Mouse (Mus musculus) urinary bladder, postnatal 10 days (tissue): ENCODE data around the gene Maml1.

Experiments used
- DNase-seq: peaks from one replicate; pipeline ENCODE4 v3.0.0; 2022; ENCODE audit warnings: low spot score

Maml1 gene

DNA sequence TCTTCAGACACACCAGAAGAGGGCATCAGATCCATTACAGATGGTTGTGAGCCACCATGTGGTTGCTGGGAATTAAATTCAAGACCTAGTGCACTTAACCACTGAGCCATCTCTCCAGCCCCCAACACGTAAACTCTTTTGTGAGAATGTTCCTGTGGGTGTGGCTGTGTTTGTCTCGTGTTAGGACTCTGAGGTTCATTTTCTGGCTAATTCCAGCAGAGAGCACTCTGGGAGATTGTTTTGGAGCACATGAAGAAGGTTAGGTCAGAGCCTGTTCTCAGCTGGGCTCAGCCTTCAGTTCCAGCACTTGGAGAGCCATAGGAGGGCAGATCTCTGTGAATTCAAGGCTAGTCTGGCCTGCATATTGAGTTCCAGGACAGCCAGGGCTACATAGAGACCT is 72.3 kb downstream of the Maml1 start:
- no peak for DNase-seq

DNA sequence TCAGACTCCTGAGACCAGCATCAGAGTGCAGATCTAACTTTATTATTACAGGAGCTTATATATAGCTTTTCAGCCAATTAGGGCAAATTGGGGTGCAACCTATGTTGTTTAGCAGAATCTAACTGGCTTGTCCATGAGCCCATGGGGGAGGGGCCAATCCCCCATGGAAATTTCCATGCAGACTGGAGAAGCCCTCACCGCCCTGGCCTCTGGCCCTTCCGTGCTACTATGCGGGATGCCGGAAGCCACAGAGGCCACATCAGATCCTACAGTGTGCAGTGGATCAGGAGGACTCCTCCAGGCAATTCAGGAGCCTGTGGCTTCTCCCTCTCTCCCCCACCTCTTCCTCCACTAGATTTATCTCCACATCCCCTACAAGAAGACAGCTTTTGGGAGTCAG is 74.3 kb downstream of the Maml1 start:
- DNase-seq: no peak

DNA sequence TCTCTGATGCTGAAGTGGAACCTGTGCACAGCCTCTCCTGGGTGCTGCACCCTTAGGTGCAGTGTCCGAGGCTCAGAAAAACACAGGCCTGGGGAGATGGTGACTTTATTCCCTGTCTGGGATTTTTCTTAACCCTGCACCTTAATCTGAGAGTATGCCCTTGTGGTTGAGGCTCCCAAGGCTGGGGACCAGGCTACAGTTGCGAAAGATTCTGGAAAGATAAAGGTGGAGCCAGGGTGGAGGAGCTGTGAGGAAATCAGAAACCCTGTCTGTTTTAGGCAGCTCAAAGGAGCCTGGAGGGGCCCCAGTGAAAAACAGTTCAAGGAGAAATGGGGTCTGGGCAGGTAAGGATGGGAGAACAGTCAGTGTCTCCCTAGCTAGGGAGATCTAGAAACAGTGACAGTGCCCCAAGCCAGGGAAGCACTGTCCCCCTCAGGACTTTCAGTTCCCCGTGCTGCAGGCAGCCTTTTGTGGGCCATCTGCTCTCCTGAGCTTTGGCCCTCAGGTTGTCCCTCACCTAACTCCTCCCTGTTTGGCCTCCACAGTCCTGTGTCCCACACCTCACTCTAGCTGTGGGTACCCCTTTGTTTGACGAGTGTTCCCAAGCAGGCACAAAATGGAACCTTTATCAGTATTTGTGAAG is 75.3 kb downstream of the Maml1 start:
- DNase-seq: no peak

DNA sequence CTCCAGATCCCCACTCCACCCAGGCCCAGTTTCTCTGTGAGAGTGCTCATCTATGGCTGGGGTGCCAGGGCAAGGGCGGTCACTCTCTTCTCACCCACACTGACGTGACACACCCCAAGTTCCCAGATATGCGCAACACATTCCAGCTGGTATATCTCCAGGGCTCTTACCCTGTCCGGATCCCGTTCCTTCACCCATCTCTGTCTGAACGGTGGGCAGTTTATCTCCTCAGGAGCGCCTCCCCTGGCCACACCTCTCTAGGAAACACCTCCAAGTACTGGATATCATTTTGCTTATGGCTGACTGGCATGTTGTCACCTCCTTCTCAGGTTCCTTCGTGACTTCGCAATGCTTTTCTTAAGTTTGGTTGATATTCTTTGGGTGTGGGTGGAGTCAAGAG is 76.5 kb downstream of the Maml1 start:
- DNase-seq: no peak

DNA sequence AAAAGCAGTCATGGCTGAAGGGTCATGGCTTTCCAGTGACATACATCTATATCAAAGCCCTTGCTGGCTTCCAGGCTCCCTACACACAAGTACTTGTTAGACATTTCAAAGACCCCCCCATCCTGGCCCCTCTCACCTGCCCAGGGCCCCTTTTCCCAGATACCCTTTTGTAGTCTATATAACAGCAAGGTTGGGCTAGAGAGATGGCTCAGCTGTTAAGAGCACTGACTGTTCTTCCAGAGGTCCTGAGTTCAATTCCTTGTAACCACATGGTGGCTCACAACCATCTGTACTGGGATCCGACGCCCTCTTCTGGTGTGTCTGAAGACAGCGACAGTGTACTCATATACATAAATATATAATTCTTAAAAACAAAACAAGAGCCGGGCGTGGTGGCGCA is 77.5 kb downstream of the Maml1 start:
- DNase-seq: no peak

DNA sequence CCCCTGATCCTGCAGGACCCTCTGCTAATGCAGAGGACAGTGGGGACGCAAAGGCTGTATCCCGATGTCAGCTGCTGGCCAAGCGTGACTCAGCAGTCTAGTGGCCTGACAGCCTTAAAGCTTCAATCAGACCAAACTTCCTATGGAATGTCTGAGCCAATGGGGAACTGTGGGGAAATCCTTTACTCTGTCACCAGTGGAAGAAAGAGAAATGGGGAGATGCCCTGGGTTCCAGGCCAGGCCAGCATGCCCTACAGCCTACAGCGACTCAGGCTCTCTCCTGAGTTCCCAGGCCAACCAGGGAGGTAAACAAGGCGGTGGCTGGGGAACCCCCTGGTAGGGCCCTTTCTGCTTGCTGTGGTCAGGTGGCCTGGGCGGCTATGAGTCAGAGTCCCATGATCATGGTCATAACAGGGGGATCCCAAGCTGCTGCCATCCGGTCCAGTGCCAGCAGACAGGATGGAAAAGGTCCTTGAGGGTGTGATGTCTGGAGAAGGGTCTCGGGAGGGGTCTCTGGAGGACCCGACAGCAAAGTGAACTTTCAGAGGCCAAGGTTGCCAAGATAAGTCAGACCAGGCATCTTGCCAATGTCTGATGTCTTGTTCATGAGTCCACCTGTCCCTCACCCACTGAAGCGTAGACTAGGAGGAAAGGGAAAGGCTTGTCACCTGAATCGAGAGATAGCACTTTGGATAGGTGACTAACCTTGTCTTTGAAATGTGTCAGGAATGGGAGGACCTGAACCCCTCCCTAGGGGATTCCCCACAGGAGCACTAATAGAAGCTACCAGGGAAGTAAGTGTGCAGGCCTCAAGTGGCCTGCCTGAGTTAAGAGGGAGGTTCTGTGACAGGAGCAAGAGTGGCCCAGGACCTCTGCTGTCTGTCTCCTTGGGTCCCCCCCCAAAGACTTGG is 79.0 kb downstream of the Maml1 start:
- DNase-seq: no peak

DNA sequence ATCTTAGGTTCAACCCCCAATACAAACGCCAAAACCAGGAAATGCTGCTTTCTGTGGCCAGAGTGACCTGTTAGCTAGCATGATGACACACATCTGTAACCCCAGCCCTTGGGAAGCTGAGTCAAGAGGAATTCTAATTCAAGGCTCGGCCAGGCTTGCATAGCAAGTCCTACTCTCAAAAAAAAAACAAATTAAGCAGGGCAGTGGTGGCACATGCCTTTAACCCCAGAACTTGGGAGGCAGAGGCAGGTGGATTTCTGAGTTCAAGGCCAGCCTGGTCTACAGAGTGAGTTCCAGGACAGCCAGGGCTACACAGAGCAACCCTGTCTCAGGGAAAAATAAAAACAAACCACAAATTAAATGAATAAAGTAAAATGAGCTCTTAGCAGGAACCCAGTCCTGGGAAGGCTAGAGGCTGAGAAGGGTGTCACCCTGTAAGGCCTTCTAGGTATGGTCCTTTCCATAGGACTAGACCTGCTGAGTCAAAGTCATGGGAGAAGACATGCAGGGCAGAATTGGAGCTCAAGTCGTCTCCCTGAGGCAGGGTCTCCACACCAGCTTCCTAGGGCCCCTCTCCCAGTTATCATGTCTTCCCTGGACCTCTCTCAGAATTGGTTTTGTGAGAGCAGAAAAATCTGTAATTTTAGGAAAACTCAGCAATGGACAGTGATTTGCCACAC is 79.9 kb downstream of the Maml1 start:
- no peak for DNase-seq

DNA sequence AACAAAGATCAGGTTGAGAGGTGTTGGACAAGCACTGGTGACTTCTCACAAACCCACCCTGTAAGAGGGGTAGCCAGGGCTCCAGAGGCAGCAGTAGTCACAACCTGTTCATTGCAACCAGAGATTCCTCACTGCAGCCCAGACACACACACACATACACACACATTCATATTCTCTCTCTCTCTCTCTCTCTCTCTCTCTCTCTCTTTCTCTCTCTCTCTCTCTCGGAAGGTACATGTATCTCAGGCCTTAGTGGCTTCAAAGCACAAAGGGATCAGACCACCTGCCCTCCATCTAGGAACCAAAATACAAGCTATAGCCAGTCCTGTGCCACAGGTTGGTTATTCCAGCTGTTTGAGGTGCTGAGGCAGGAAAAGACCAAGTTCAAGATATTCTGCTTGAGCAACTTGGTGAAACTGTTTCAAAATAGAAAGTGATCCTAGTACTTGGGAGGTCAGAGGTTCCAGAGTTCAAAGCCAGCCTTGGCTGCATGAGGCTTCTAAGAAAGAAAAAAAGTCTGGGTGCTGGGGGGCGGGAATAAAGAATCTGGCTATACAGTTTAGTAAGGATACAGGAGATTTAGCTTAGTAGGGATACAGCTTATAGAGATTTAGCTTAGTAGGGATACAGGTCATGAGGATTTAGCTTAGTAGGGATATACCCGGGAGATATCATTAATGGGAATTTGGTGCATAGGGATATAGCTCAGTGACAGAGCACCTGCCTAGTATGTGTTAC is 80.6 kb downstream of the Maml1 start:
- no peak for DNase-seq

DNA sequence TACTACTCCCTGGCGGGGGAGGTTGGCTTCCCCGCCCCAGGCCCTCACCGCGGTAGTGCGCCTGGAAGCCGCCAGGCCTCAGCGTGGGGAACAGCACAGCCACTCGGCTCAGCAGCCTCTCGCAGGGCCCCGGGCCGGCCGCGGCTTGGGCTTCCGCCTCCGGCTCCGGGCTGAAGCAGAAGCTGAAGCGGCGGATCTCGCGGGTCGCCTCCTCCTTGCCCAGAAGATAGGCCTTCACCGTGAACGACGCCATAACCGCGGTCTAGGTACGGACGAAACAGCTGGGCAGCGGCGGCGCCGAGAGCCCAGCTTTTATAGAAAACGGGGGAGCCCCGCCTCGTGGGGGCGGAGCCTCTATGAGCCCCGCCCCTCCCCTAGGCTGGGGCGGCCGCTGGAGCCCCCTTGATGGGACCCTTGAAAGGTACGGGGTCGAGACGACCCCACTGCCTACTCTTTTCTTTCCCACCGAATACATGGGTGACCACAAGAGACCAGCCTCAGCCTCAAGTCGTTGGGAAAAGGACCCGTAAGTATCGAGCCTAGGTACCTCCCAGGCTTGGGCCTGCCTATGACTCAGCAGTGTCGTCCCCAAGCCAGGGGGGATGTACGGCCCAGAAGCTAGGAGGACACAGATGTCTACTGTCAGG is 81.5 kb downstream of the Maml1 start, which contains the start of the genes Sqstm1 and Mgat4b:
TSS of gene Sqstm1 (minus strand) at position 323 of the 647 bp plus-strand sequence.
TSS of gene Mgat4b (plus strand) at position 386 of the 647 bp plus-strand sequence.
- DNase-seq: peak; percentile 65

DNA sequence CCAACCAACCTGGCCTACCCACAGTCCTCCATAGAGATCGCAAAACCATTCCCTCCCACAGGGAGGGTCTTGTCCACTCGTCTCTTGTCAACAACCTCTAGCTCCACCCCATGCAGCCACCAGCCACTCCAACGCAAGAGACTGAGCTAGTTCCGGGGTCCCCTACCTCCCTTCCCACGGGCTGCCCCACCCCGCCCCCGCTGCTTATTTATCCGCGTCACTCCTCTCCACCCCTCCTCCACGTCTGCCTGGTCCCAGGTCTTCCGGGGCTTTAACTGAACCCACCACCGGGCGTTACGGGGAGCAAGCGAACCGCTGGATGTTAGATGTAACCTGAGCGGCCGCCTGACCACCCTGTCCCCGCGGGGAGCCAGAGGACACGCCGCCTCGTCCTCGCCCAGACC is 82.0 kb downstream of the Maml1 start:
- DNase-seq: peak; percentile 71

DNA sequence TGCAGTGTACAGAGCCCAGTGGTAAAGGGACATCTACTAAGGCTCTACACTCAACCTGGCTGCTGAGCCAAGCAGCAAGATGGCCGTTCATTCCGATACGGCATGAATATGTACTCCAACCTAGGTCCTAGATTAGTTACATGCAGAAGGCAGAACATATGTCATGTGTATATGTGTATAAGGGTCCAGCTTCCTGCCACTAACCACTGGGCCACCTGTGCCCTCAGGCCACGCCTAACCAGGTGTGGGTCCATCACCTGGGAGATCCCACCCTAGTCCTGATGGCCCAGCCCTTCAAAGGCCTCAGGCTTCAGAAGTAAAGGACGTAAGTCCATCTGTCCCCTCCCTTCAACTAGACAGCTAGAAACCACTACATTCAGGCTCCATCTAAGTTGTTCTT is 84.1 kb downstream of the Maml1 start:
- DNase-seq: no peak

DNA sequence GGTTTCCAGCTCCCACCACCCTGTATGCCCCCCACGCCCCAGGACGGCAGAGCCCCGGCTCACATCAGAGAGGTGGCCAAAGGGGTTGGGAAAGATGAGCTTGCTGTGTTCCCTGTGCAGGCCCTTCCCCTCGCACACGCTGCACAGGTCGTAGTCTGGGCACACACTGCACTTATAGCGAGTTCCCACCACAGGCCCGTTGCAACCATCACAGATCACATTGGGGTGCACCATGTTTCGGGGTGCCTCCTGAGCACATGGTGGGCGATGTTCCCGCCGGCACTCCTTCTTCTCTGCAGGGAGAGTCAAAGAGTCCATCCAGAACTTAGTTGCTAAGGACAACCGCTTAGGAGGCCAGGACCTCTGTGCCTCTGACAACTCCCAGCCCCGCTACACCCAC is 84.8 kb downstream of the Maml1 start:
- DNase-seq: no peak

DNA sequence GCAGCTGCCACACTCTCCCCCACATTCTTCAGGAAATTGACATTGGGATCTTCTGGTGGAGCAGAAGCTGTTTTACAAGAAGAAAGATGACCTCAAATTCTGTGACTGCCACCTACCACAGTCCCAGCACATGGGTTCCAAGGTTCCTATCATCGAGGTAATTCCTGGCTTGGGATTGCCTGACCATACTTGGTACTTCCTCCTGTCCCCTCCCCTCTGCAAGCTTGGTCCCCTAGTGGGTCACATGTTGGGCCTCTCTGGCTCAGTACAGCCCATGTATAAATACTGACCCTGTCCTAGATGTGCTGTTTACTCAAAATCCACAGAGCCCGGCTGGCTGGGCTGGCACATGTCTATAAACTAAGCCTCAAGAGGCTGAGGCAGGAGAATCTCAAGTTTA is 86.1 kb downstream of the Maml1 start:
- DNase-seq: no peak
